Mouse (Mus musculus): ENCODE data around the gene Gm45194. TPM values are rescaled to one million over a fixed set of nuclear protein-coding genes. Genes with fewer than 3 reads are reported as not detected.

Gm45194 gene
- 1 to 10 TPM; 6.6 to 9.1 TPM for total RNA-seq (2021)
- long read RNA-seq, experiment 1: 0 reads
- long read RNA-seq, experiment 2: 0 reads

DNA sequence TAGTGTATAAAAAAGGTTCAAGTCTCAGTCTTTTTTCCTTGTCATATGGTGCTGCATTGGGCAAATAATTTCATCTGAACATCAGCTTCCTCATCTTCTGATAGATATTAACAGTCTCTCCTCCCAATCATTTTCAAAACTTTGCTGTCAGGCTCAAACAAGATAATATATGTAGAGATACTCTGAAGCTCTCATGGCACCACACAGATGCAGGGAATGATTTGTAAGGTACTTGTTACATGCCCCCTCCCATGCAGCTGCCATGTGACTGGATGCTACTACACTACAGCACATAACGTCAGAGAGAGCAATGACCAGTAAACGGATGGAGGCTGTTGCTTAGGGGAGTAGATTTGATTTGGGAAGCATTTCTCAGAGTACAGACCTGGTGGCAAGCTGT, at the start of gene Gm45194:
Gene Gm45194 (plus strand): TSS at position 301 of the 400 bp plus-strand sequence.
- DNase-seq (ENCODE audit: low spot score in 2 of 2): no peak

DNA sequence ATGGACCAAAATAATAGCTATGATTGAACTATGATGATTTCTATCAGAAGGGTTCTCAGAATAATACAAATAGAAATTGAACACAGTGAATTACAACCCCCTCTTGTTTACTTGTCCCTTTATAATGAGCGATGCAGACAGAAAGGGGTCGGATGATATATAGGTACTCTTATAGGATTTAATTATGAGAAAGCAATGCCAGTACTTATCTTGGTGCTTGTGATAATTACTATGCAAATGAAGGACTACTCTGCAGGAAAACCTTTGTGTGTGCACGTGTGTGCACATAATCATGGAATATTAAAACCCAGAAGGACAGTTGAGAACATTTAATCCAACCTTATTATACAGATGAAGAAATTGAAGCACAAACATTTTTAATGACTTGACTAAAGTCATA, 35.3 kb upstream of the Gm45194 start:
- no peak for DNase-seq (ENCODE audit: low spot score in 2 of 2)

DNA sequence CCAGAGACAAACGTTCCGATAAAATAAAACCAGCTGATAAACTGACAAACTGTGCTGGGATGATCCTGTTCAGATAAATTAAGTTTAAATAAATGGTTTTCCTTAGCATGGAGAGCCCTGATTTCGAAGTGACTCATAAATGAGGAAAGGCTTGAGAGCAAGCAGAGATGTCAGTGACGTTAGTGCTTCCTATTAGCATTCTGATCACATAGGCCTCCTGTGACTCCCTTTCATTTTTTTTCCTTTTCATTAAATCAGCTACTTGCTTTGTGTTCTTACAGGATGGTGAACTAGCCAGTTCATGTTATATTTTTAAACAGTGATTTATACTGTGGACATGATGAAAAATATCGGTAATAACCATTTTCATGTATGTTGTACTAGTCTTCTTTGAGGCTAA, 9.9 kb upstream of the Gm45194 start:
- DNase-seq (ENCODE audit: low spot score in 2 of 2): no peak

DNA sequence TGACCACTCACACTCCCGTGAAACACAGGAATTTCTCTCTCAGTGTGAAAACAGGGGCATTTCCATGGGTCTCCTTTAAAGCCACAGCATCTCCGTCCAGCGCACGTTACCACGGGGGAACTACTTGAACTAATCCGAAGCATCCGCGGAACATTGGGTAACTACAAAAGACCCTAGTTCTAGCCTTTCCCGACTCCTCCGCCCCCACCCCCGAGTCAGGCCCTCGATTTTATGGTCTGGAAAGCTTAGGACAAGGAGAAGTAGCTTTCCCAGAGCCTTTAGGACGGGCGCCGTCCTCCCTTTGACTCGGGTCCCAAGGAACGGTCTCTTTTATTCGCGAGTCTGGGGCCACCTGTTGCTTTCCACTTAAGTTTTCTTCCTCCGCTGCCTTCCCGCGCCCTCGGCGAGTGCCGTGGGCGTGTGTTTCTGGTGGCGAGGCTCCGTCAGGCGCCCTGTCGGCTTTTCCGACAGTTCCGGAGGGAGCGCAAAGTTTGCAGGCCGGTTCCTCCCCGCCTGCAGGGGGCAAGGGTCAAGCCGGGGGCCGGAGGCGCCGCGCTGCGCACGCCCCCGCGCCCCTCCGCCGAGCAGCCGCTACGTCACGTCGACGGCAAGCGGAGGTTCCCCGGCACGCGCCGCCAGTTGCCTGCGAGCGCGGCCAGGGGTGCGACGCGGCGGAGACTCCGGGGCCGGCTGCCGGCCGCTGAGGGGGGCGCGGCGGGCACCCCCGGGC, 3.3 kb downstream of the Gm45194 start:
- DNase-seq (ENCODE audit: low spot score in 2 of 2): peak in 1 of 2 experiments; percentile 7

DNA sequence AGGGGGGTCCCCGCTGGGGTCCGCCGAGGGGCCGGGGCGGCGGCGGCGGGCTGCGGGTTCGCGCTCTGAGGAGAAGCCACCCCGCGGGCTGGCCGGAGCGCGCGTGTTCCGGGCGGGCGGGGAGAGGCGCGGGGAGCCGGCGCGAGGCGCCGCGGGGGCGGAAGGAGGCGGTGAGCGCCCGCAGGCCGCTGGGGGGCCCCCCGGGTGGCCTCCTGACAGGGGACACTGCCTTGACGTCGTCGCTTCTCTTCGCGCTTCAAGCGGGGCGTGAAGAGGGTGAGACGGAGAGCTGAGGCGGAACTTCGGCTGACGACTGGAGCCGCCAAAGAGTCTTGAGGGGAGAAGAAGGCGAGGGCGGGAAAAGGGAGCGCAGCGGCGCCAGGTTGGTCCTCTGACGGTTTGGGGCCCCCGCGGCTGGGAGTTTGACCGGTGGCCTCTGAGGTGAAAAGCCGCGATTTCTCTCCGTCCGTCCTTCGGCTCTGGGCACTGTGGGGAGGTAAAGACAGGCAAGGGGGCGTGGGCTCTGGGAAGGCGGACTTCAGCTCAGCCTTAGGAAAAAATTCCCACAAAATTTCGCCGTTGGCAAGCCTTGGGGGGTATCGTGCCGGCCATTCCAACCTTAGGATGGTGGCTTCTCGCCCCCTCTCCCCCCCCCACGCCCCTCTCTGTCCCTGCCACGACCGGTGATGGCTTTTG, 4.0 kb downstream of the Gm45194 start:
- DNase-seq (ENCODE audit: low spot score in 2 of 2): no peak

DNA sequence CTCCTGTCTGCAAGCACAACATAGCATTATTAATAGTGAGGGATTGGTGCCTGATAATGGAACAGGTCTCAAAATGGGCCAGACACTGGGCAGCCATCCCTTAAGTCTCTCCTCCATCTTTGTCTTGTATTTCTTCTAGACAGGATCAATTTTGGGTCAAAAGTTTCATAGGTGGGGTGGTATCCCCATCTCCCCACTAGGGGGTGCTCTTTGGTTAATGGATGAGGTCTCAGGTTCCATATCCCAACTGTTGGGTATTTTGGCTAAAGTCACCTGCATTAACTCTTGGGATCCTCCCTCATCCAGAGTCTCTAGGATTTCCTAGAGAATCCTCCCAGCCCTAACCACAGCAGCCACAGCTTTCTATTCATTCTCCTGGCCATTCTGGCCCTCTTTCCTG, 26.2 kb downstream of the Gm45194 start:
- DNase-seq (ENCODE audit: low spot score in 2 of 2): no peak

DNA sequence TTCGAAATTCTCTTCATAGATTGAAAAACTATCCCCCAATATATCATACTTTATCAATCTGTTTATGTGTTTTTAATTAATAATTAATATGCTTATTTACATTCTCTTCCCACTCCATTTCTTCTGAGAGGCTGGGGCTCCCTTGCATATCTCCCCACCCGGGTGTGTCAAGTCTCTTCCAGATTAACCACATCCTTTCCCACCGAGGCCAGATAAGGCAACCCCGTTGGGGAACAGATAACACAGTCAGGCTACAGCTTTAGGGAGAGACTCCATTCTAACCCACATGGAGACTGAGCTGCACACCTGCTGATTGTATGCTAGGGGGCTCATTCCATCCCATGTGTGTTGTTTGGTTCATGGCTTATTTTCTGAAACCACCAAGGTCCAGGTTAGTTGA, 69.7 kb downstream of the Gm45194 start:
- no peak for DNase-seq (ENCODE audit: low spot score in 2 of 2)

DNA sequence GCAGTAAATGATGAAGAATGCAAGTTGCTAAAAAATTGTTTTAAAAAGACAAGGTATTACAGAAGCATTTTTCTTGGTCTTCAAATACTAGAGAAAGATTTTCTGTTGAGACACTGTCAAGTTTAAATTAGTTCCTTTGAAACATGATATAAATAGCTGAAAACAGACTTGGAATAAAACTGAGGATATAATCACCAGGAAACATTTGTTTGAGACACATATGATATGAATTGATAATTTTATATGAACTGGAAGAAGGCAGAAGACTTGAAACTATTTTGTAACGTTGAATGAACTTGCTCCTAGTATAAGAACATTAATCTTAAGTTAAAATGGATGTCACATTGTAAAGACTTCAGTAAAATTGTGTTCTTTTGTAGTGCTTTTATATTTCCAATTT, 108.5 kb downstream of the Gm45194 start:
- no peak for DNase-seq (ENCODE audit: low spot score in 2 of 2)

DNA sequence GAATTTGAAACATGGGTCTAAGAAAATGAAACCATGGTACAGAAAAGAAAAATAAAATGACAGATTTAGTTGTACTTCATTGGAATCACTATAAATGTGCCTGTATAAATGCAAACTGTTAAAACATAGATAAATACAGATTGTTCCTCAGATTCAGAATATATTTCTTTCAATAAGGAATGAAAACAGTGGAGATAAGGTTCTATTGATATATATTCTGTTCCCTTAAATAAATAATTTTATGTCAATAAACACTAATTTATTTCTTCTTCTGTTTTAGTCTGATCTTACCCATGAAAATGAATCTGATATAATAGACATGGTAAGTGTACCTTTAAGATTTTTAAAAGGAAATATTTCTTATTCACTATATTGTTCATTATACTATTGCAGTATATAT, 119.5 kb downstream of the Gm45194 start, which contains the start of gene Tex16:
Gene Tex16 (plus strand): TSS at position 301 of the 400 bp plus-strand sequence.
- no peak for DNase-seq (ENCODE audit: low spot score in 2 of 2)

DNA sequence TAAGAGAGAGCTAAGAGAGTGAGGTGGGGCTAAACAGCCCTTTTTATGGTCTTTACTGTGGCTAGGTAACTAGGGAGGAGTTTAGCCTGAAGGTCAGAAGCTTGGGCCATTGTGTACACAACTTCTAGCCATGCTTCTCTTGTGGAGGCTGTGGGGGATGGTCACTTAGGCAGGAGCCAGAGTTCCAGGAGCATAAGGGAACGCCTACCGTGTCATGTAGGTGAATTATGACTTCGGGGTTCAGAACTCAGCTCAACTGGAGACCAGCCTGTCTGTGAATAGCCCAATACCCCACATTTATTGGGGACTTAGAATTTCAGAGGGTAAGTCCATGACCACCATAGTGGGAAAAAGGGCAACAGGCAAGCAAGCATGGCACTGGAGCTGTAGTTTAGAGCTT, 347.6 kb downstream of the Gm45194 start, which contains the start of gene 4933403O08Rik:
Gene 4933403O08Rik (plus strand): TSS at position 301 of the 400 bp plus-strand sequence.
- no peak for DNase-seq (ENCODE audit: low spot score in 2 of 2)

DNA sequence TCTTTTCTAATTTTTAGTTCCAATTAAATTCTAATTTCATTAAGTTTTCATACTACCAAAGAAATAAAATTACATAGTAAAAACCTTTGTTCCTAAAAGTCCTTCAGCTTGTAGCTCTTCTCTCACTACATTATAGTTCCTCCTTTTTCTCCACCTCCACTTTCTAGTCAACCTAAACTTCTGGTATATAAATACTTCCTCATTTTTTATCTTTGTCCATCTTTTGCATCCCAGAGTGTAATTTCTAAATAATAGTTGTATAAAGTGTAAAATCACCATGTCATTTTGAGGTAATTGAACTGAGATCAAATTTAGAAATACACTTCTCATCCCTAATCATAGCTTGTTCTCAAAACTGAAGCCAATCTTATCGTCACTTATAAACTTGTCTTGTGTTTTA, 351.7 kb downstream of the Gm45194 start:
- no peak for DNase-seq (ENCODE audit: low spot score in 2 of 2)

DNA sequence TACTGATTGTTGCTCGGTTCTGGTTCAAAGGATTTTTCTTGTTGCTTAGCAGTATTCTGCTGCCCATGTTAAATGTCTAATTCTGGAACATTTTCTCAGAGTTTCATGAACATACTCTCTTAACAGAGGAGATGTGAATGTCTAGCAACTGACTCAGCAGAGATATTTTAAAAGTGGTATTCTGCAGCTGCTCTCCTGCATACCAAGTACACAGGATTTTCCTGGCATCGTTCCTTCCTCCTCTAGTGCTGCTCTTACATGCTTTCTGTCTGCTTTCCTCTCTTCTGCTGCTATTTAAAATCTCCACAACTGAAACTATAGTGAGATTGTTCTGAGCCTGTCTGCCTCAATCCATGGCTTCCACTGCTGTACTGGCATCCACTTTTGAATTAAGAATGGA, 364.3 kb downstream of the Gm45194 start:
- DNase-seq (ENCODE audit: low spot score in 2 of 2): no peak

DNA sequence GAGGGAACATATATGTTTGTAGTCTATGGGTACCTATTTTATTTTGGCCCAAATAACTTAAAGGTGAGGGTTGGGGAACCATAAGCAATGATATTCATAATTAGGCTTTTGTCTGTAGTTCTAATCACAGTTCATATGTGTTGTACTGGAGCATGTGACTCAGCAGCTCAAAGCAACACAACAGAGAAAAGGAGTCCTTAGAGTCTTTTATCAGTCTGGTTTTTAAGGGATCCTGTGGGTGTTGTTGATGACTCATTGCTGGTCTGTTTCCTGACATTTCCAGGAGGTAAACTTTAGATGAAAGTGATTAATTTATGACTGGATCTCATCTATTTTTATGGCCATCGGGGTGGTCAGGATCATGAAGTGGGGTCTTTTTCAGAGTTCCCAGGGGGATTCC, 382.4 kb downstream of the Gm45194 start:
- DNase-seq (ENCODE audit: low spot score in 2 of 2): no peak

Other genes starting within 250 kb of the Gm45194 start
- gene Hdx, start 194.3 kb upstream of the Gm45194 start, total RNA-seq (2021): under 1 TPM; 0.69 to 0.75 TPM
- gene Tex16, start 119.6 kb downstream of the Gm45194 start, total RNA-seq (2021): 1 to 10 TPM; 6.4 to 8.7 TPM

Data from gastrocnemius, postnatal 4 days (tissue).